Mouse (Mus musculus) central nervous system, embryonic 14 days (tissue): ENCODE results near the gene Ksr2. TPM values are rescaled to one million over a fixed set of nuclear protein-coding genes. Genes with fewer than 3 reads are reported as not detected.

Experiments used
- polyA plus RNA-seq: library from polyadenylated mRNA; depleted of rRNA; stranded (reverse); fragments of >200 nt; gene quantifications from 2 replicates; pipeline ENCODE4 v1.2.3, GENCODE M21; 2012; rRNA removed

The Ksr2 gene
- polyA plus RNA-seq, result 2.9 and 3.5 TPM in 2 replicates

DNA sequence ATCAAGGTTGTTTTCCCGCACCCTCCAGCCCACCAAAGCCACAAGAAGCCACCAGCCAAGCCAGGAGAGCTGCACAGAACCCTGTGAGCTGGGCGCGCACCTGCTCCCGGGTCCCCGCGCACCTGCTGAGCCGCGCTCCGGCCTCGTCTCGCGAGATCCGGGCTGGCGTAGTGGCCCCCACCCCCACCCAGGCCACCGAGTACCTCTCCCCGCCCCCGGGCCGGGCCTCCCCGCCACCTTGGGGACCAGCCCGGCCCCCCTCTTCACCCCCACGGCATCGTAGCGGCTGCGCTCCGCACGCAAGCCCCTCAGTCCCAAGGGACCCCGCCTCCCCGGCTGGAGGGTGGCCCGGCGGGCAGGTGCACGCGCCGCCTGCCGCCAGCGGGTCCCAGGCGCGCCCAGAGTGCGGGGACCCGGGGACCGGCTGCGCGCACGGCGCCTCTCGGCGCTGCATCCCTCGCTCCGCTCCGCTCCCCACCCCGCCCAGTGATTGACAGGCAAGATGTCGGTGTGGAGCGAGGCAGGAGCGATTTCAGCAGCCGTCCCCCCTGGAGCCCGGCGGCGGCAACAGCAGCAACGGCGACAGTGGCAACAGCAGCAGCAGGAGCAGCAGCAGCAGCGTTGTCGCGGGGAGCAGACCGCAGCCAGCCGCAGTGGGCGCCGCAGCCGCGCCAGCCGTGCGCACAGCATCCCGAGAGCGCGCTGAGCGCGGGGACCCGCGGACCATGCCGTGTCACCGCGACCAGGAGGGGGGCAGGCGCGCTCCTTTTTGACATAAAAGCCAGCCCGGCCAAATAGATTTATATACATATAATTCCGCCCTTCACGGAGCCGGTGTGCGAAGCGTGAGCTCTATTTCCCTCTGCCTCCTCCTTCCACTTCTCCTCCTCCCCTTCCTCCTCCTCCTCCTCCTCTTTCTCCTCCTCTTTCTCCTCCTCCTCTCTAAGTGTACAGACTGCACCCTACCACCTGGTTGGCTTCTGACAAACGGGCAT is at the start of gene Ksr2:
Ksr2 (plus strand) TSS at position 494 of the 995 bp plus-strand sequence.

DNA sequence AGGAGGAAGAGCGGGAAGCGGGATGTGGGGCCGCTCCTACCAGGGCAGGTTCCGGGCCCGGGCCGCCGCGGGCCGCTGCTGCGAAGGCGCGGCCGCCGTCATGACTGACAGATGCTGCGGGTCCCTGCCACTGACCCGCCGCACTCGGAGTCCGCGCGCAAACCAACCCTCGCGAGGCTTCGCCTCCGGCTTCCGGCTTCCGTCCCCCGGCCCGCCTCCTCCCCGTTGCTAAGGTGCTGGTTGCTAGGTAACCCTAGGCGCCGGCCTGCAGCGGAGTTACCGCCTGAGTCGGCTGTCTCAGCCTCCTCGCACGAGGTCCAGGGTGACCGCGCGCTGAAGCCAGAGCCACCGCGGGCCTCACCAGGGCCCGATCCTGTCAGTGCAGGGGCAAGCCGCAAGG is 24.9 kb upstream of the Ksr2 start, which contains the start of gene Rfc5:
Rfc5 (minus strand) TSS at position 171 of the 400 bp plus-strand sequence.

DNA sequence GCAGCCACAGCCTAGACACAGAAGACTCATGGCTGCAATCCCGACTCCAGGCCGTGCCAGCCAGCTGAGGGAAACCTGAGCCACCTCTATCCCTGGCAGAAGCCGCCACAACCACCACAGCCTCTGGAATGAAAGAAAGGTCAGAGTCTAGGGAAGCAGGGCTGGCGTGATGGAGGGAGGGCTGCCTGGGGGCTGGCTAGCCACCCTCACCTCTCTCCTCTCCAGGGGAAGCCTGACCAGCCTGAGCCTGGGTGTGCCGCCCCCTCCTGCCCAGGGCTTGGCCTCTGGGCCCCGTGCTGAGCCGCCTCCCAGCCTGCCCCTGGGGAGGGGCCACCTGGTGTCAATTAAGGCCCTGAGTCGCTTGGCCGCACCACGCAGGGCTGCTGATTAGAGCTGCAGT is 366.9 kb downstream of the Ksr2 start, which contains the start of gene Nos1:
Nos1 (plus strand) TSS at position 352 of the 400 bp plus-strand sequence.

Other genes with a start within 250 kb of the Ksr2 start
- gene Pebp1, start 126.4 kb upstream of the Ksr2 start, polyA plus RNA-seq, result 790 and 809 TPM in 2 replicates
- 2.6 and 4.3 TPM in 2 replicates for gene Vsig10, start 94.9 kb upstream of the Ksr2 start, polyA plus RNA-seq
- gene Wsb2, start 56.7 kb upstream of the Ksr2 start, polyA plus RNA-seq, result 185 and 195 TPM in 2 replicates
- gene Rfc5, start 25.0 kb upstream of the Ksr2 start, polyA plus RNA-seq, result 34.3 and 38.8 TPM in 2 replicates